Mouse (Mus musculus) midbrain, postnatal 0 days (tissue): ENCODE measurements around the gene Pf4. TPM values are rescaled to one million over a fixed set of nuclear protein-coding genes. Genes with fewer than 3 reads are reported as not detected.
"Not testable (repeated sequence)": the region's sequence is repeated elsewhere in the genome, so short reads cannot be mapped to it uniquely, and the experiment has no call there.

ENCODE experiments used
- ATAC-seq: fragments of 200-750 bp; cut with Nextera tagmentation; 2 replicates; pipeline ENCODE4 v1.8.0; 2017; ENCODE audit warnings: moderate number of reproducible peaks, mild to moderate bottlenecking, moderate TSS enrichment, moderate library complexity; ENCODE audit not compliant: low FRiP score
- DNase-seq: peaks from one replicate; pipeline ENCODE4 v3.0.0-alpha.2; 2015; ENCODE audit warnings: low spot score
- H3K27ac ChIP-seq: fragments of 300-500 bp; sonication (generic); 2 replicates; pipeline ENCODE4 v1.5.1; 2014; ENCODE audit warnings: low read depth, mild to moderate bottlenecking, low read length, mixed read lengths
- H3K27me3 ChIP-seq: fragments of 300-500 bp; sonication (generic); 2 replicates; pipeline ENCODE4 v1.6.1; 2014; ENCODE audit warnings: low read length, control low read depth, mixed read lengths; ENCODE audit not compliant: insufficient read depth
- H3K36me3 ChIP-seq: fragments of 300-500 bp; sonication (generic); 2 replicates; pipeline ENCODE4 v1.6.1; 2014; ENCODE audit warnings: low read length, control low read depth, mixed read lengths; ENCODE audit not compliant: insufficient read depth
- H3K4me1 ChIP-seq: fragments of 300-500 bp; sonication (generic); 2 replicates; pipeline ENCODE4 v1.6.1; 2014; ENCODE audit warnings: mild to moderate bottlenecking, control low read depth, antibody characterized with exemption, low read length, mixed read lengths; ENCODE audit not compliant: insufficient read depth
- H3K4me2 ChIP-seq: fragments of 300-500 bp; sonication (generic); 2 replicates; pipeline ENCODE4 v1.6.1; 2014; ENCODE audit warnings: low read depth, mild to moderate bottlenecking, low read length, mixed read lengths; ENCODE audit not compliant: poor library complexity, severe bottlenecking
- H3K4me3 ChIP-seq: fragments of 300-500 bp; sonication (generic); 2 replicates; pipeline ENCODE4 v1.5.1; 2014; ENCODE audit warnings: low read depth, mild to moderate bottlenecking, low read length, moderate library complexity
- H3K9ac ChIP-seq: fragments of 300-500 bp; sonication (generic); replicated peaks from 2 replicates; pipeline ENCODE4 v1.6.1; 2014; ENCODE audit warnings: mild to moderate bottlenecking, low read length, moderate library complexity, mixed read lengths; ENCODE audit not compliant: poor library complexity, severe bottlenecking
- H3K9me3 ChIP-seq: fragments of 300-500 bp; sonication (generic); 2 replicates; pipeline ENCODE4 v1.6.1; 2016; ENCODE audit warnings: low read length, control low read depth
- CTCF ChIP-seq: IDR thresholded peaks from 2 replicates; pipeline ENCODE4 v1.5.1; 2016; ENCODE audit warnings: antibody characterized with exemption, mild to moderate bottlenecking
- WGBS: fragments of 180-500 bp; shearing (Covaris S2); extraction: QIAGEN DNeasy Blood & Tissue Kit; methylation state at CpG from one replicate; pipeline ENCODE4 v1.1.7; 2014; 5-methylcytosine and 5-hydroxymethylcytosine counted together
- microRNA-seq: library from miRNA; unstranded; fragments of <30 nt; microRNA quantifications from one replicate; pipeline ENCODE4, GENCODE M21; 2016; ENCODE audit warnings: borderline number of aligned reads
- polyA plus RNA-seq: library from polyadenylated mRNA; unstranded; fragments of >200 nt; fragmentation: Nextera tagmentation; extraction: Ambion mirVana; gene quantifications from 2 replicates; pipeline ENCODE4 v1.2.1, GENCODE M21; 2015
- total RNA-seq: library from RNA; depleted of rRNA; stranded (reverse); fragments of >200 nt; gene quantifications from 2 replicates; pipeline ENCODE4 v1.2.3, GENCODE M21; 2014; rRNA removed

The Pf4 gene
- total and polyA plus RNA-seq, 2 experiments from 2014 or later = 32.1 to 60.6 TPM

- H3K4me2 ChIP-seq = no peak within 1 kb of the TSS
- no peaks in the 10 kb centered on the region for H3K9me3 ChIP-seq
- no peak for DNase-seq
- no peak for TF ChIP-seq CTCF
- H3K4me1 ChIP-seq = no peaks in the 10 kb centered on the region
- H3K27ac ChIP-seq = no peak within 1 kb of the TSS
- 74% methylated on average over 5 of the region's 5 CpGs for WGBS
- ATAC-seq = no peak
- H3K36me3 ChIP-seq = no peaks in the 10 kb centered on the region
- H3K9ac ChIP-seq = no peak within 1 kb of the TSS
- H3K27me3 ChIP-seq = no peaks in the 10 kb centered on the region
- no peak within 1 kb of the TSS for H3K4me3 ChIP-seq
Observed at GRCm38 (mm10) chr5:90794195-90794625, 22.0 kb downstream of the Pf4 start, which contains the start of gene Cxcl15. Gene Cxcl15 (plus strand): TSS chr5:90794534.

GRCm38 (mm10) chr5:90795392-90795791, 23.2 kb downstream of the Pf4 start:
- not testable (repeated sequence) for H3K4me2 ChIP-seq, H3K4me1 ChIP-seq, H3K9me3 ChIP-seq, H3K9ac ChIP-seq, H3K27me3 ChIP-seq, DNase-seq, H3K36me3 ChIP-seq, ATAC-seq, H3K27ac ChIP-seq, H3K4me3 ChIP-seq
- WGBS = 96% methylated on average over 2 of the region's 2 CpGs

- ATAC-seq = no peak
- no peak for TF ChIP-seq CTCF
- H3K4me3 ChIP-seq = no peak overlapping the region
- H3K27me3 ChIP-seq = no peaks in the 10 kb centered on the region
- no peaks in the 10 kb centered on the region for H3K36me3 ChIP-seq
- no peaks in the 10 kb centered on the region for H3K9me3 ChIP-seq
- no peak overlapping the region for H3K4me2 ChIP-seq
- DNase-seq = no peak
- no peak overlapping the region for H3K27ac ChIP-seq
- no peaks in the 10 kb centered on the region for H3K4me1 ChIP-seq
- no peak overlapping the region for H3K9ac ChIP-seq
Observed at GRCm38 (mm10) chr5:90804574-90804973, 32.3 kb downstream of the Pf4 start.

GRCm38 (mm10) chr5:90806050-90806449, 33.8 kb downstream of the Pf4 start:
- Histone ChIP-seq H3K9ac (no peak overlapping the region), H3K4me2 (no peak overlapping the region), H3K9me3 (no peaks in the 10 kb centered on the region), H3K27ac (no peak overlapping the region), H3K27me3 (no peaks in the 10 kb centered on the region), H3K4me3 (no peak overlapping the region), H3K36me3 (no peaks in the 10 kb centered on the region), H3K4me1 (no peaks in the 10 kb centered on the region)
- DNase-seq (no peak), ATAC-seq (no peak)
- no peak for TF ChIP-seq CTCF

GRCm38 (mm10) chr5:90807176-90807950, 35.1 kb downstream of the Pf4 start:
- ATAC-seq = no peak
- Histone ChIP-seq H3K4me2 (no peak overlapping the region), H3K4me1 (no peaks in the 10 kb centered on the region), H3K36me3 (no peaks in the 10 kb centered on the region), H3K9ac (no peak overlapping the region), H3K9me3 (no peaks in the 10 kb centered on the region), H3K27ac (no peak overlapping the region), H3K27me3 (no peaks in the 10 kb centered on the region), H3K4me3 (no peak overlapping the region)
- no peak for TF ChIP-seq CTCF
- no peak for DNase-seq
- 89% methylated on average over 3 of the region's 3 CpGs for WGBS

- ATAC-seq (no peak), DNase-seq (no peak)
- Histone ChIP-seq H3K4me1 (no peaks in the 10 kb centered on the region), H3K27ac (no peak overlapping the region), H3K9me3 (no peaks in the 10 kb centered on the region), H3K4me3 (no peak overlapping the region), H3K27me3 (no peaks in the 10 kb centered on the region), H3K36me3 (no peaks in the 10 kb centered on the region), H3K9ac (no peak overlapping the region), H3K4me2 (no peak overlapping the region)
- no peak for TF ChIP-seq CTCF
Observed at GRCm38 (mm10) chr5:90819756-90820155, 47.5 kb downstream of the Pf4 start.

Small RNA genes within 50 kb of the gene (microRNA-seq; reads per million reads assigned to microRNA genes)
- not detected for gene Gm24322

Other genes starting within 250 kb of the Pf4 start
- 0.19 TPM in 1 of 2 replicates, not detected in the other for gene 5830473C10Rik, start 211.3 kb upstream of the Pf4 start, total RNA-seq
- 0.19 and 0.32 TPM in 2 replicates for gene 5830473C10Rik, start 211.3 kb upstream of the Pf4 start, polyA plus RNA-seq
- gene Rassf6, start 131.8 kb upstream of the Pf4 start, total RNA-seq = 1.9 and 2.5 TPM in 2 replicates
- 2.0 and 2.4 TPM in 2 replicates for gene Rassf6, start 131.8 kb upstream of the Pf4 start, polyA plus RNA-seq
- gene Cxcl5, start 13.1 kb upstream of the Pf4 start, total RNA-seq = not detected in 2 replicates
- gene Cxcl5, start 13.1 kb upstream of the Pf4 start, polyA plus RNA-seq = 0.25 and 0.28 TPM in 2 replicates
- gene Ppbp, start 3.9 kb upstream of the Pf4 start, total RNA-seq = 0.28 TPM in 1 of 2 replicates, not detected in the other
- gene Ppbp, start 3.9 kb upstream of the Pf4 start, polyA plus RNA-seq = 0.19 and 0.61 TPM in 2 replicates
- gene Cxcl3, start 13.7 kb downstream of the Pf4 start, total RNA-seq = not detected in 2 replicates
- 0.20 and 0.39 TPM in 2 replicates for gene Cxcl3, start 13.7 kb downstream of the Pf4 start, polyA plus RNA-seq
- not detected in 2 replicates for gene Cxcl15, start 22.1 kb downstream of the Pf4 start, total RNA-seq
- gene Cxcl15, start 22.1 kb downstream of the Pf4 start, polyA plus RNA-seq = not detected in 2 replicates
- gene Cxcl1, start 118.8 kb downstream of the Pf4 start, total RNA-seq = not detected in 2 replicates
- 0.56 and 0.78 TPM in 2 replicates for gene Cxcl1, start 118.8 kb downstream of the Pf4 start, polyA plus RNA-seq
- gene Cxcl2, start 131.4 kb downstream of the Pf4 start, total RNA-seq = not detected in 2 replicates
- gene Cxcl2, start 131.4 kb downstream of the Pf4 start, polyA plus RNA-seq = 0.14 TPM in 1 of 2 replicates, not detected in the other
- gene Mthfd2l, start 158.7 kb downstream of the Pf4 start, total RNA-seq = 87.4 and 90.9 TPM in 2 replicates
- 54.6 and 54.9 TPM in 2 replicates for gene Mthfd2l, start 158.7 kb downstream of the Pf4 start, polyA plus RNA-seq